In genomic region chr4:150461427-150462189, GRCm38 (mm10) we compare ENCODE assay signal across 9 mouse cellular contexts.
DNase-seq lines count a peak whose midpoint lies in the region; ATAC-seq and TF ChIP-seq lines count a peak whose summit lies in the region.
"Had no signal": no experiment of that assay in that cellular context is flagged by ENCODE, and none has a peak within 500 bp of the region (broad histone marks: within the 10 kb centered on the region; RNA-seq: fewer than 3 reads in every experiment).

No protein-coding gene starts in this region.

- no peaks in the 10 kb centered on the region for H3K9me3 ChIP-seq in heart, embryonic 10.5 days
- no peaks in the 10 kb centered on the region for H3K9me3 ChIP-seq in liver, postnatal 0 days (ENCODE audit: low read length)

- peak; percentile 89 for ATAC-seq in liver, postnatal 0 days

- intact Hi-C loops in heart, postnatal 25 days (cut with DNase I): no loop called here

- no peaks in the 10 kb centered on the region for H3K36me3 ChIP-seq in heart, embryonic 10.5 days
- H3K36me3 ChIP-seq in C2C12 (ENCODE audit: control insufficient read depth, insufficient read depth): no peaks in the 10 kb centered on the region
- no peaks in the 10 kb centered on the region for H3K36me3 ChIP-seq in liver, postnatal 0 days (replicated peaks; ENCODE audit: insufficient read depth, low read length)

- peaks cover 68% of the 10 kb centered on the region for H3K4me1 ChIP-seq in heart, embryonic 10.5 days
- peaks cover 37% of the 10 kb centered on the region for H3K4me1 ChIP-seq in liver, postnatal 0 days (ENCODE audit: insufficient read depth)

- DNase-seq in heart, embryonic 10.5 days (ENCODE audit: low spot score): no peak
- no peak for DNase-seq in heart, postnatal 25 days (ENCODE audit: low spot score)
- peak; percentile 43 for DNase-seq in embryo, embryonic 9.5 days (ENCODE audit: extremely low spot score)
- DNase-seq in liver, postnatal 0 days: no peak
- no peak for DNase-seq in adrenal gland, adult 2 months
- no peak for DNase-seq in thymus, postnatal 4 days
- no peak for DNase-seq in ovary, postnatal 10 days (ENCODE audit: low spot score)

- H3K4me3 ChIP-seq in heart, embryonic 10.5 days: no peak overlapping the region
- H3K4me3 ChIP-seq in C2C12 (ENCODE audit: insufficient read depth, poor library complexity, severe bottlenecking): no peak overlapping the region
- no peak overlapping the region for H3K4me3 ChIP-seq in liver, postnatal 0 days (ENCODE audit: low read depth, low read length)
- H3K4me3 ChIP-seq: erythroblast, embryonic 14.5 days had no signal

- TF ChIP-seq CTCF in C2C12 (IDR thresholded peaks at IDR 0.05; ENCODE audit: control insufficient read depth, insufficient read depth, insufficient read length): no peak
- no peak for TF ChIP-seq CTCF in liver, postnatal 0 days (IDR thresholded peaks at IDR 0.05; ENCODE audit: low read depth)

- WGBS in heart, embryonic 10.5 days: 30% methylated on average over 6 of the region's 6 CpGs
- WGBS in liver, postnatal 0 days (ENCODE audit: insufficient replicate concordance): 20% methylated on average over 6 of the region's 6 CpGs

- no peak overlapping the region for H3K9ac ChIP-seq in liver, postnatal 0 days (replicated peaks)

- peaks cover 98% of the 10 kb centered on the region for H3K79me2 ChIP-seq in C2C12 (ENCODE audit: control insufficient read depth, insufficient read depth)

- H3K79me3 ChIP-seq in C2C12 (ENCODE audit: low read depth): peaks cover 22% of the 10 kb centered on the region

- peak overlapping the region; percentile 57; the same call in 1 of the 2 replicates for H3K27ac ChIP-seq in heart, embryonic 10.5 days
- H3K27ac ChIP-seq in liver, postnatal 0 days (ENCODE audit: low read depth): peak overlapping the region; percentile 61

- no peaks in the 10 kb centered on the region for H3K27me3 ChIP-seq in heart, embryonic 10.5 days (ENCODE audit: insufficient read depth, poor library complexity, severe bottlenecking)
- H3K27me3 ChIP-seq in C2C12 (ENCODE audit: control insufficient read depth, insufficient read depth, insufficient read length): no peaks in the 10 kb centered on the region
- no peaks in the 10 kb centered on the region for H3K27me3 ChIP-seq in liver, postnatal 0 days (ENCODE audit: insufficient read depth, low read length)

- TF ChIP-seq EP300 in liver, postnatal 0 days (IDR thresholded peaks at IDR 0.05; ENCODE audit: low read depth): peak; percentile 91

- no peak overlapping the region for H3ac ChIP-seq in C2C12 (ENCODE audit: control insufficient read depth, insufficient read length, low read depth)

- peak overlapping the region; percentile 5; the same call in 1 of the 2 replicates for H3K4me2 ChIP-seq in liver, postnatal 0 days (ENCODE audit: low read depth, low read length)

TF ChIP-seq in C2C12, 6 proteins besides CTCF, POLR2A, EP300 and RAD21:
- peak; percentile 90 for TF ChIP-seq MYOD1 (IDR thresholded peaks at IDR 0.05; ENCODE audit: control insufficient read depth, insufficient read length, low read depth)
- TF ChIP-seq MYOG (IDR thresholded peaks at IDR 0.05; ENCODE audit: control insufficient read depth, extremely low read depth, insufficient read length): no peak
- no peak for TF ChIP-seq FOSL1 (IDR thresholded peaks at IDR 0.05; ENCODE audit: insufficient read depth, low read length, poor library complexity, severe bottlenecking)
- TF ChIP-seq CEBPB (IDR thresholded peaks at IDR 0.05; ENCODE audit: low read depth): no peak
